Mouse (Mus musculus): Measurements from ENCODE around the gene Abl1. TPM values are rescaled to one million over a fixed set of nuclear protein-coding genes. Genes with fewer than 3 reads are reported as not detected.
A peak's percentile ranks its signal among the peaks of the same experiment; 100 is the strongest.

The Abl1 gene
- polyA plus RNA-seq (2016; fragmentation: Nextera tagmentation; extraction: Ambion mirVana): 40.5 and 43.1 TPM in 2 replicates

DNA sequence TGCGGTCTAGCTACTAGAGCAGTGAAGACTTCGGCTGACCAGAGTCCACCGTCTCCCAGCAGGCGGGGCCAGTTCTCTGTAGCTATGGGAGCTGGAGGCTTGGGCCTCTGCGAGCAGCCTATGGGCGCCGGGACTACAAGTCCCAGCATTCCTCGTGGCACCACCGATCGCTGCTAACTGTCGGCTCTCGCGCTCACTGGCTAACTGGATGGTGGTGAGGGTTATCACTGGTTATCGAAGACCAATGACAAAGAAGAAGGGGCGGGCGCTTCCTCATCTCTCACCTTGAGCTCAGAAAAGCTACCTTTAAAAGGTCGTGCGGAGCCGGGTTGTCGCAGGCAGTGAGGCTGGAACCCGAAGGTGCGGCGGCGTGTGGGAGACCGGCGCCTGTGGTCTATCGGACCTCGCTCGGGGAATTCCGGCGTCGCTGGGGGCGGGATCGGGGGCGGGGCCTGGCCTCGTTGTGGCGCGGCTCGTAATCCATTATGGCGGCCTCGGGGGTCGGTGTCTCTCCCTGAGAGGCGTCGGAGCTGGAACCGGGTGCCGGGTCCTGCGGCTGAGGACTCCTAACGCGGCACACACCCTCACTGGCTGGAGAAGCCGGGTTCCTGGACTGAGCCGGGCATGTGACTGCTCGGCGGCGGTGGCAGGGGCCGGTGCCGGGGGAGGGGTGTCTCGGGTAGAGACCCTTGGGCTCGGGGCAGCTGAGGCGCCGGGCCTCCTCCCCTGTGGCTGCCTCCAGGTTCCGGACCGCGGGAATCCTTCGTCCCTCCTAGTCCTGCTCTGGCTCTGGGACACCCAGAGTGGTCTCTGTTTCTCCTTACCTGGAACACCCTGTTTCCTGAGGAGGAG, at the start of gene Abl1:
Gene Abl1, plus strand, starts transcription at position 303 of the 852 bp plus-strand sequence.
- peaks cover 8% of the 10 kb centered on the region for H3K36me3 ChIP-seq
- WGBS: under 1% methylated on average over 64 of the region's 64 CpGs
- no peaks in the 10 kb centered on the region for H3K27me3 ChIP-seq (ENCODE audit: insufficient read depth, poor library complexity, severe bottlenecking)
- peak; percentile 99 for DNase-seq (ENCODE audit: low spot score)
- H3K9me3 ChIP-seq: no peaks in the 10 kb centered on the region
- H3K27ac ChIP-seq: peak within 1 kb of the TSS; percentile 94
- H3K4me3 ChIP-seq: peak within 1 kb of the TSS; percentile 75
- H3K4me1 ChIP-seq: peaks cover 23% of the 10 kb centered on the region

DNA sequence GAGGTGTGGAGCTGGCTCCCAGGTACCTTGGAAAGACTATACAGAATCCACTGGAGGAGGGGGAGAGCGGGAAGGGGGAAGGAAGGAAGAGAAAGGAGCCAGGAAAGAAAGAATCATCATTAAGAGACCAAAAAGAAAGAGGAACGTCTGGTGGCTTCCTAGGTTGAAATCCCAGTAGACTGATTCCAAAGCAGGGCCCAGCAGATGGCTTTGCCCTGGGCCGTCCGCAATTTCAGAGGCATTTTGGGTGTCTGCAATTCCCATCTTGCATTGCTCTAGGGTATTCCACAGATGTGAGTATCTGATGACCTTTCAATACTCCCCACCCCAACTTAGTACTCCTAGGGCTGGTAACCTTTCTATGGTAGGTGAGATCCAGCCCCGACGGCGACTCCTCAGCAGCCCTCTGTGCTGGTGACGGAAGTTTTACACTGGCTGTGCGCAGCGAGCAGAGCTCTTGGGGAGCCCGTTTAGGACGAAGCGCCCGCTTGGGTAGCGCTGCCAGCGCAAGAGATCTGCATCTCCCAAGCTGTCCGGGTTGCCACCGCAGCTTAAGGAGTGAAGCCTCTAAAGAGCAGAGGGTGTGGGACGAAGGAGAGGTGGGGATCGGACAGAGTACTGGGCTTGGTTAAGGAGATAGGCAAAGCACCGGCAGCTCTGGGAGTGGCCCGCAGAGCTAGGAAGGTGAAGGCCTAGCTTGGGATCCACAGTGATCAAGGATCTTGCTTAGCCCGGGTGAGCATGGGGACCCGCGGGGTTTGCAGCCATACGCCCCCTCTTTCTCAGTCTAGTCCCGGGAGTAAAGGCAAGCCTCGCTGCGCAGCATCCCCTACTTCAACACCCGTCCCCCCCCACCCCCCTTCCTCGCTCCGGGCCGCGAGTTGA, 49.4 kb upstream of the Abl1 start:
- H3K27ac ChIP-seq: no peak overlapping the region
- 2% methylated on average over 34 of the region's 34 CpGs for WGBS
- no peaks in the 10 kb centered on the region for H3K9me3 ChIP-seq
- no peak for DNase-seq (ENCODE audit: low spot score)
- H3K36me3 ChIP-seq: no peaks in the 10 kb centered on the region
- peaks cover 100% of the 10 kb centered on the region for H3K27me3 ChIP-seq (ENCODE audit: insufficient read depth, poor library complexity, severe bottlenecking)
- H3K4me3 ChIP-seq: no peak overlapping the region
- H3K4me1 ChIP-seq: peaks cover 53% of the 10 kb centered on the region

DNA sequence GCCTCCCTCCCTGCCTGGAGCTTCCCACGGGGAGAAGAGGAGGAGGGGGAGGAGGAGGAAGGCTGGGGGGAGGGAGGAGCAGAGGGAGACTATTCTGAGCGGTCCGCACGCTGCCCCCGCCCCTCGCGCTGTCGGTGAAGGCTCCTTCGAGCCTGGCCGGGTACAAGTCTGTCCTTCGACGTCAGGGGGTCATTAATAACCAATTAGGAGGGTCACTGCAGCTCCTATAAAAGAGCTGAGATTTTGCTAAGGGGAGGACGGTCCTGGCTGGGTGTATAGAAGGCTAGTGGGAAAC, 48.8 kb upstream of the Abl1 start:
- Histone ChIP-seq H3K27me3 (ENCODE audit: insufficient read depth, poor library complexity, severe bottlenecking) (peaks cover 100% of the 10 kb centered on the region), H3K4me1 (peaks cover 53% of the 10 kb centered on the region), H3K36me3 (no peaks in the 10 kb centered on the region), H3K27ac (no peak overlapping the region), H3K4me3 (no peak overlapping the region), H3K9me3 (no peaks in the 10 kb centered on the region)
- under 1% methylated on average over 12 of the region's 13 CpGs for WGBS
- no peak for DNase-seq (ENCODE audit: low spot score)

DNA sequence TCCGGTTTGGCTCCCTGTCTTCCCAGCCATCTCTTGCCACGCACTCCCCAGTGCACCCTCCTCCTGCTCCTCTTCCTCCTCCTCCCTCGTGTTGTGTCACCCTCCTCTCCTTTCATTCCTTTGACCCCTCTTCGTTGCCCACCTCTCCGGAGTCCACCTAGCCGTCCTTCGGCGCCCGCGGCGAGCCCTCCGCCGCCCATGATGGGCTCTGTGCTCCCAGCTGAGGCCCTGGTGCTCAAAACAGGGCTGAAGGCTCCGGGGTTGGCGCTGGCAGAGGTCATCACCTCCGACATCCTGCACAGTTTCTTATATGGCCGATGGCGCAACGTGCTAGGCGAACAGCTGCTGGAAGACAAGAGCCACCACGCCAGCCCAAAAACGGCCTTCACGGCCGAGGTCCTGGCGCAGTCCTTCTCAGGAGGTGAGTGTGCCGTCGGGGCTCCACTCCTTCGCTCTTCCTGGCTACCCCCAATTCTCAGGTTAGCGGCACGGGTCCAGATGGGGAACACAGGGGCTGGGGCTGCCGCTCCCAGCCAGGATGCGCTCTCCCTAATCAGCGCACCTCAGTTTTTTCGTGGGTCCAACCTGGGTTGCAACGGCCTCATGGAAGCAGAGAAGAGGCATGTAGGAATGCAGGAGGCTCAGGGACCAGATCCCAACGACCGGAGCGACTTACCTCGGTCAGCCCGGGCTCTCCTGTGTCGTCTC, 48.1 kb upstream of the Abl1 start, which contains the start of gene Prdm12:
Gene Prdm12, plus strand, starts transcription at position 137 of the 708 bp plus-strand sequence.
- WGBS: 2% methylated on average over 41 of the region's 41 CpGs
- Histone ChIP-seq H3K9me3 (no peaks in the 10 kb centered on the region), H3K4me3 (0 out of 2 replicates have a peak within 1 kb of the TSS, but pooled peaks have one; percentile 16), H3K36me3 (no peaks in the 10 kb centered on the region), H3K27me3 (ENCODE audit: insufficient read depth, poor library complexity, severe bottlenecking) (peaks cover 100% of the 10 kb centered on the region), H3K27ac (no peak within 1 kb of the TSS), H3K4me1 (peaks cover 50% of the 10 kb centered on the region)
- no peak for DNase-seq (ENCODE audit: low spot score)

DNA sequence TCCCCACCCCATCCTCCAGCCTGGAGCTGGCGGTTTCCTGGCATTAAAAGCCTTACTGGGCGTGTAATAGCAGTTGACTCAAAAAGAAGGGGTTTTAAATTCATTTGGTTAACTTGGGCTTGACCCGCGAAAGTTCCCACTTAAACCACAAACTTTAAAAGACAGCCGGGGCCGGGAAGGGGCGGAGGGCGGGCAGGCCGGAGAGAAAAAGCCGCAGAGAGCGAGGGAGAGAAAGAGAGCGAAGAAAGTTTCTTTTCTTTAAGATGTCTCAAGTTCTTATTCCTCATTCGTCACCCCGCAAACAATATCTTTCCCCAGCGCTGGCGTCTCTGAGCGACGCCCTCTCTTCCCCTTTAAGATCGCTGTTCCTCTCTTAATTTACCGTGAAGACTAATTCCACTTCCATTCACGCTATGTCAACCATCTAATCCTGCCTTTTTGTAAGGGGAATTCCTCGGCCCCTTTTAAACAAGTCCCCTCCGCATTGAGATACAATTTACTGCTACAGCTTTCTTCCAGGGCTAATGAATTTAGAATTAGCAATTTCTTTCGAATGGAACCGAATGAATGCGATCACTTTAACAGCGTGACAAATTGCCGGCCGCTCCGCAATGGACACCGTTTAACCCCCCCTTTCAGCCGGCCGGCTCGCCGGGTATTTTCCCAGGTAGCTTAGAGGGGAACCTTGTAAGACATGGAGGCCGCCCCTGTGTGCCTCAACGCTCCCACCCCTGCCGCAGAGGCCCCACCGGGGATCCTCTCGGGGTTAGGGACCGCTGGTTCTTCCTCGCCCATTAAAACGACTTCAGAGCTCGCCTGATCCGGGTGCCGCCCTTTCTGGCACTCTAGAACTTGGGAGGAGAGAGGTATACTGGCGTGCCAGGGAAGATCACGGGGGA, 47.3 kb upstream of the Abl1 start:
- Histone ChIP-seq H3K4me3 (peak overlapping the region; percentile 6; the same call in 1 of the 2 replicates), H3K4me1 (peaks cover 42% of the 10 kb centered on the region), H3K36me3 (no peaks in the 10 kb centered on the region), H3K27me3 (ENCODE audit: insufficient read depth, poor library complexity, severe bottlenecking) (peaks cover 100% of the 10 kb centered on the region), H3K27ac (no peak overlapping the region), H3K9me3 (no peaks in the 10 kb centered on the region)
- no peak for DNase-seq (ENCODE audit: low spot score)
- 1% methylated on average over 48 of the region's 48 CpGs for WGBS

DNA sequence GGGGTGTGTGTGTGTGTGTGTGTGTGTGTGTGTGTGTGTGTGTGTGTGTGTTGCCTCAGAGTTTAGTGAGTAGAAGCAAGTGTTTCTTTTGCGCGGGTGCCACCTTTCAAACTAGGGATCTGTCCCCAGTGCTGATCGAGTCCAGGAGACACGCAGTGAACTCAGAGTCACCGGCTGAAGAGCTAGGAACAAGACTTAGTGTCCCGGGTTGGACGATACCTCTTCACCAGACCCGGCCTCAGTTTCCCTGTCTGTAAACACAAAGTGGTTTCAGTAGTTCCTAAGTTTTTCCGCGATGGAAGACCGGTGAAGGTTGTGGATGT, 46.7 kb upstream of the Abl1 start:
- WGBS: 2% methylated on average over 11 of the region's 11 CpGs
- 0 out of 2 replicates have a peak overlapping the region, but pooled peaks have one; percentile 6 for H3K4me3 ChIP-seq
- H3K4me1 ChIP-seq: peaks cover 36% of the 10 kb centered on the region
- H3K9me3 ChIP-seq: no peaks in the 10 kb centered on the region
- no peak overlapping the region for H3K27ac ChIP-seq
- no peaks in the 10 kb centered on the region for H3K36me3 ChIP-seq
- H3K27me3 ChIP-seq (ENCODE audit: insufficient read depth, poor library complexity, severe bottlenecking): peaks cover 100% of the 10 kb centered on the region
- DNase-seq (ENCODE audit: low spot score): no peak

DNA sequence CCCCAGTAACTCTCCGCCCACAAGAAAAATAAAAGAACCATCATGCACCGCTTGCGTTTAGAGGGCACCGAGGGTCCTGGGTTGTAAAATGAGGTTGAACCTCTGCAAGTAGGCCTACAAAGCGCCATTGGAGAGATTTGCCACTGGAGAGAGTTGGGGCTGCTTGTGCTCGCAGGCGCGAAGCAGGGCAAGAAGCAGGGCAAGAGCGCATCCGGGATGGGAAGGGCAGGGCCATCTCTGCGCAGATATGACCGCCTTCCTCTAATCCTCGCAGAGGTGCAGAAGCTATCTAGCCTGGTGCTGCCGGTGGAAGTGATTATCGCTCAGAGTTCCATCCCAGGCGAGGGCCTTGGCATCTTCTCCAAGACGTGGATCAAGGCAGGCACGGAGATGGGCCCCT, 46.2 kb upstream of the Abl1 start:
- DNase-seq (ENCODE audit: low spot score): no peak
- Histone ChIP-seq H3K27me3 (ENCODE audit: insufficient read depth, poor library complexity, severe bottlenecking) (peaks cover 100% of the 10 kb centered on the region), H3K36me3 (no peaks in the 10 kb centered on the region), H3K4me1 (peaks cover 31% of the 10 kb centered on the region), H3K27ac (no peak overlapping the region), H3K9me3 (no peaks in the 10 kb centered on the region), H3K4me3 (no peak overlapping the region)
- WGBS: 3% methylated on average over 18 of the region's 18 CpGs

DNA sequence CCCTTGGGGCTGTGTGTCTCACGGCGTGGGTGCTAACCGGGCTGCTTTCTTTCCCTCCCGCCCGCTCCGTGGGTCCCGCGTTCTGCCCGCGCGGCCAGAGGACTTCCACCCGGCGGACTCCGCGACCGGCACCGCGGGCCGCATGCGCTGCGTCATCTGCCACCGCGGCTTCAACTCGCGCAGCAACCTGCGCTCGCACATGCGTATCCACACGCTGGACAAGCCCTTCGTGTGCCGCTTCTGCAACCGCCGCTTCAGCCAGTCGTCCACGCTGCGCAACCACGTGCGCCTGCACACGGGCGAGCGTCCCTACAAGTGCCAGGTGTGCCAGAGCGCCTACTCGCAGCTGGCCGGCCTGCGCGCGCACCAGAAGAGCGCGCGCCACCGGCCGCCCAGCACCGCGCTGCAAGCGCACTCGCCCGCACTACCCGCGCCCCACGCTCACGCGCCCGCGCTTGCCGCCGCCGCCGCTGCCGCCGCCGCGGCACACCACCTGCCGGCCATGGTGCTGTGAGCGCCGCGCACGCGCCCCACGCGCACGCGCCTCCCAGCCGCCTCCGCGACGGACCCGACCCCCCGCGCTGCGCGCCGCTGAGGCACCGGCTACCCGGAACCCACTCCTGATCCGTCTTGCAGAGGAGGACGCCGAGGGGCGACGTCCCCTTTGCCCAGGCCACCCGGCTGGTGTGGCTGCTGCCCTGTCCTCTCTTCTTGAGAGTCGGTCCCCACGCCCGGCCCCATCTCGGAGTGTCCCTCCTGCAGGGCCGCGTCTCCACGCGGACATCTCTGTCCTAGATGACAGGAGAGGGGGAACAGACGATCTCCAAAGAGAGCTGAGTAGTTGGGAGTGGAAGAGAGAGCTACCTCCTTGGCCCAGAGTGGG, 34.0 kb upstream of the Abl1 start:
- no peaks in the 10 kb centered on the region for H3K36me3 ChIP-seq
- WGBS: 3% methylated on average over 109 of the region's 109 CpGs
- peaks cover 18% of the 10 kb centered on the region for H3K4me1 ChIP-seq
- H3K9me3 ChIP-seq: 0 out of 2 replicates have a peak, but pooled peaks cover 2% of the 10 kb centered on the region
- peak overlapping the region; percentile 64 for H3K27ac ChIP-seq
- peak overlapping the region; percentile 80 for H3K4me3 ChIP-seq
- no peak for DNase-seq (ENCODE audit: low spot score)
- H3K27me3 ChIP-seq (ENCODE audit: insufficient read depth, poor library complexity, severe bottlenecking): peaks cover 99% of the 10 kb centered on the region

DNA sequence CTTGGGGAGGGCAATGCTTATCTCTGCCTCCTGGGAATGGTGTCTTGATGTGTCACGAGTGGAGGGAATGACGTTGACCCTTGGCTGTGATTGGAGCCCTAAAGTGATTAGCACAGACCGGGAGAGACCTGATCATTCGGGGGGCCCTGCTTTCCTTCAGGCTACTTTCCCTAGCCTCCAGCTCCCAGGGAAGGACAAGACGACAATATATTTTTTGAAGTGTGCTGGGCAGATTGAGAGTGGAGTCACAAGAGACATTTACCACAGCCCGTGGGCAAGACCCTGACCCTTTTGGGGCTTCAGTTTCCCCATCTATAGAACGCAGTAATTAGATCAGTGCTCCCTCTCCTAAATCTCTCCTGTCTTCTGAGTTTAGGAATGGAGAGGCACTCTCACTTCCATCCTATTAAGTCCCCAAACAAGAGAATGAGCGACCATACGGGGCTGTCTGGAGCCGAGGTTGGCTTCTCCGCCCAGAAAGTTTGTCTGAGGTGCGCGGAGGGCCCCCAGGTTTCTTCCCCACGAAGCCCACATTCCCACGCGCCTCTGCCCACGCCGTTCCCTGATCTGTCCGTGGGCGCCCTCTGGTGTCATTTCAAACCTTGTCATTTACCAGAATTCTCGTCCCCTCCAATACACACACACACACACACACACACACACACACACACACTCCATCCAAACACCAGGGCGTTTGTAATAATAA, 33.2 kb upstream of the Abl1 start:
- no peaks in the 10 kb centered on the region for H3K36me3 ChIP-seq
- no peak for DNase-seq (ENCODE audit: low spot score)
- peaks cover 4% of the 10 kb centered on the region; the same call in 1 of the 2 replicates for H3K9me3 ChIP-seq
- 9% methylated on average over 22 of the region's 22 CpGs for WGBS
- peaks cover 18% of the 10 kb centered on the region for H3K4me1 ChIP-seq
- H3K27ac ChIP-seq: no peak overlapping the region
- peak overlapping the region; percentile 80 for H3K4me3 ChIP-seq
- peaks cover 99% of the 10 kb centered on the region for H3K27me3 ChIP-seq (ENCODE audit: insufficient read depth, poor library complexity, severe bottlenecking)

DNA sequence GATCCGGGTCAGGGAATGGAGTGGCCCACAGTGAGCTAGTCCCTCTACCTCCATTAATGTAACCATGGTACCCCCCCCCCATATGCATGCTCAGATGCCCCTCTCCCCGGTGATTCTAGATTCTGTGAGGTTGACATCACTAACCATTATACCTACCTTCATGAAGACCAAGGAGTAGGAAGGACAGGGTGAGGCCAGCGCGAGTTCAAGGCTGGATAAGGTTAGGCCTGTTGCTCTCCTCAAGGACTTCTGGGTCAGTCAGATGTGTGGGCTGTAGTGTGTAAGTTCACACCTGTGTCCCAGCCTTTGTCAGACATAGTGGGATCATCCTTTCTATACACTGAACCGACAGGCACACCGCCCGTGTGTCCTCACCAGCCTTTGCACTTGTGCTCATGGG, 31.8 kb upstream of the Abl1 start:
- DNase-seq (ENCODE audit: low spot score): no peak
- Histone ChIP-seq H3K4me3 (no peak overlapping the region), H3K9me3 (peaks cover 4% of the 10 kb centered on the region; the same call in 1 of the 2 replicates), H3K27ac (no peak overlapping the region), H3K4me1 (peaks cover 16% of the 10 kb centered on the region), H3K27me3 (ENCODE audit: insufficient read depth, poor library complexity, severe bottlenecking) (peaks cover 87% of the 10 kb centered on the region), H3K36me3 (no peaks in the 10 kb centered on the region)
- 76% methylated on average over 7 of the region's 7 CpGs for whole genome bisulfite sequencing
